Mouse (Mus musculus) limb, embryonic 12.5 days (tissue): ENCODE measurements around the gene Tmprss11f. TPM values are rescaled to one million over a fixed set of nuclear protein-coding genes. Genes with fewer than 3 reads are reported as not detected.
"Not testable (repeated sequence)": the region's sequence is repeated elsewhere in the genome, so short reads cannot be mapped to it uniquely, and the experiment has no call there.

ENCODE experiments used
- ATAC-seq: fragments of 200-750 bp; cut with Nextera tagmentation; 2 replicates; pipeline ENCODE4 v1.8.0; 2017; ENCODE audit warnings: low read depth, moderate TSS enrichment; ENCODE audit not compliant: insufficient number of reproducible peaks, insufficient read depth, low FRiP score, low TSS enrichment
- H3K27ac ChIP-seq: fragments of 300-500 bp; sonication (generic); 2 replicates; pipeline ENCODE4 v1.5.1; 2016; ENCODE audit warnings: mild to moderate bottlenecking, moderate library complexity
- H3K27me3 ChIP-seq: fragments of 300-500 bp; sonication (generic); 2 replicates; pipeline ENCODE4 v1.6.1; 2016; ENCODE audit warnings: mild to moderate bottlenecking, moderate library complexity
- H3K36me3 ChIP-seq: fragments of 300-500 bp; sonication (generic); 2 replicates; pipeline ENCODE4 v1.6.1; 2016; ENCODE audit warnings: mild to moderate bottlenecking, moderate library complexity
- H3K4me1 ChIP-seq: fragments of 300-500 bp; sonication (generic); replicated peaks from 2 replicates; pipeline ENCODE4 v1.6.1; 2016
- H3K4me2 ChIP-seq: fragments of 300-500 bp; sonication (generic); 2 replicates; pipeline ENCODE4 v1.6.1; 2016; ENCODE audit warnings: mild to moderate bottlenecking, moderate library complexity
- H3K4me3 ChIP-seq: fragments of 300-500 bp; sonication (generic); replicated peaks from 2 replicates; pipeline ENCODE4 v1.5.1; 2016; ENCODE audit warnings: mild to moderate bottlenecking
- H3K9ac ChIP-seq: fragments of 300-500 bp; sonication (generic); replicated peaks from 2 replicates; pipeline ENCODE4 v1.6.1; 2016; ENCODE audit warnings: mild to moderate bottlenecking, moderate library complexity
- H3K9me3 ChIP-seq: fragments of 300-500 bp; sonication (generic); 2 replicates; pipeline ENCODE4 v1.6.1; 2016; ENCODE audit warnings: mild to moderate bottlenecking, moderate library complexity
- WGBS: fragments of 180-500 bp; shearing (Covaris S2); methylation state at CpG from one replicate; pipeline ENCODE4 v1.1.7; 2016; 5-methylcytosine and 5-hydroxymethylcytosine counted together
- polyA plus RNA-seq: library from polyadenylated mRNA; unstranded; fragments of >200 nt; fragmentation: Nextera tagmentation; extraction: Ambion mirVana; gene quantifications from 2 replicates; pipeline ENCODE4 v1.2.1, GENCODE M21; 2016

Gene Tmprss11f
- 0.05 TPM in 1 of 2 replicates, not detected in the other for polyA plus RNA-seq

DNA sequence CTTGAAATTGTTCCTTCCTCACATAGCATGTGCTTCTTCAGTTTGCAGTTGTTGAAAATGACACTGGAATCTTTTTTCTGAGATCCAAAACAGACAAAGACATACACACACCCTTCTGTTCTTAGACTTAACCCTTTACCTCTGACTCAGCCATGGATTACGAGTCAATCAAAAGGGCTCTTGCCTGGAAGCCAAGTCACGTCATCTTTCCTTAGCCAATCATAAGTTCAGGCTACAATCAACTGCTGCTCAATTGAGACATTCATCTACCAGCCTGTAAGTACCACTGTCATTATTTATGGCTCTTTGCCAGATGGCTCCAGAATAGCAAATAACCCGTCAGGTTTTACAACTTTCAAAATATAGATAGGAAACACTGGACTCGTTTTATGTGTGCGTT lies at the start of gene Tmprss11f:
Tmprss11f (minus strand) TSS at position 101 of the 400 bp plus-strand sequence.
- Histone ChIP-seq H3K4me3 (no peak within 1 kb of the TSS), H3K36me3 (no peaks in the 10 kb centered on the region), H3K27me3 (no peaks in the 10 kb centered on the region), H3K27ac (no peak within 1 kb of the TSS), H3K4me1 (no peaks in the 10 kb centered on the region), H3K9me3 (no peaks in the 10 kb centered on the region), H3K9ac (no peak within 1 kb of the TSS), H3K4me2 (no peak within 1 kb of the TSS)
- WGBS = 66% methylated on average over 5 of the region's 5 CpGs
- ATAC-seq = no peak

DNA sequence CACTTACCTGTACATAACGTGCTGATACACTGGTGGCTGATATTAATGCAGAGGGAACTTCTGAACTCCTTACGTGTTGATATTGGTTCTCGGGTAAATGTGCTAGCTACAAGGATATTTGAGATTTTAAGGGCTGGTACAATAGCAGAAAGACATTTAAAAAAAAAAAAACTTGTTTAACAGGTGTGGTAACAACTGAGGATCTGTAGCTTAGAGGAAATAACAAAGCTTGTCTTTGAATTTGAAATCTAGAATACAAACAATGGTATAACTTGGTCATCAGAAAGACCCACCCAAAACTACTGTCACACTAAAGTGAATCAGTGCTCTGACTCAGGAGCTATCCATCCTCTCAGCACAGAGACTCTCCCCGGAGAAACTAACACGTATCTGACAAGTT lies 44.0 kb upstream of the Tmprss11f start, which contains the start of gene Tmprss11b:
Tmprss11b (minus strand) TSS at position 101 of the 400 bp plus-strand sequence.
- WGBS = 78% methylated on average over 5 of the region's 5 CpGs
- Histone ChIP-seq H3K4me2 (no peak within 1 kb of the TSS), H3K4me3 (no peak within 1 kb of the TSS), H3K4me1 (no peaks in the 10 kb centered on the region), H3K9me3 (no peaks in the 10 kb centered on the region), H3K27ac (no peak within 1 kb of the TSS), H3K36me3 (no peaks in the 10 kb centered on the region), H3K9ac (no peak within 1 kb of the TSS), H3K27me3 (no peaks in the 10 kb centered on the region)
- ATAC-seq = no peak

DNA sequence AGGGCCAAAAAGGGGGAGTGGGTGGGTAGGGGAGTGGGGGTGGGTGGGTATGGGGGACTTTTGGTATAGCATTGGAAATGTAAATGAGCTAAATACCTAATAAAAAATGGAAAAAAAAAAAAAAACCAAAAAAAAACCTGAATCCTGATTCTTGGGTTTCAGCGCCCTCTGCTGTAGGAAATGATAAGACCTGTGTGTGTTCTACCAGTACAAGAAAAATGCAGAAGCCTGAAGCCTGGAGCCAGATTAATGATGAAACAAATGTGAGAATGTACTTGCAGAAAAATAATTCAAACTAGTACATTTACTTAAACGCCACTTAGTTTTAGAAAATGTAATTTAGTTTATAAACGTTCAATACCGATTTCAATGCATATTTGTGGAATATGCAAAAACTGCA lies 17.0 kb upstream of the Tmprss11f start:
- not testable (repeated sequence) for H3K9me3 ChIP-seq

DNA sequence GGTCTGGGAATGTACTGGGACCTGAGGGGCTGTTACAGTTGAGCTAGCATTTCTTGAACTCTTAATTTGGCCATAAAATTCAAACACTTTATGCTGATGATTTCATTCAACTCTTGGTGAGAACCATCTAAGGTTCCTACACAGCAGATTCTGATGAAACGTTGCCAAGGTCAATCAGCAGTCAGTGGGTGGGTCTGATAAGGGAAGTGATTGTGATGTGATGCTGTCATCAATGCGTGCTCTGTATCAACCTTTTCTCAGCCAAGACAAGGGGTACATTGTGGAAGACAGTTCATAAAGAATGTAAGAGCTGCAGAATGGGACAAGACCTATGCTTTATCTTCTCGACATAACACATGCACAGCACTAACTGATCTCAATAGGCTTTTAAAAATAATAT lies 8.6 kb upstream of the Tmprss11f start:
- no peak overlapping the region for H3K4me3 ChIP-seq
- H3K9ac ChIP-seq = no peak overlapping the region
- no peaks in the 10 kb centered on the region for H3K4me1 ChIP-seq
- no peak for ATAC-seq
- no peaks in the 10 kb centered on the region for H3K36me3 ChIP-seq
- H3K4me2 ChIP-seq = no peak overlapping the region
- no peaks in the 10 kb centered on the region for H3K9me3 ChIP-seq
- no peak overlapping the region for H3K27ac ChIP-seq
- H3K27me3 ChIP-seq = no peaks in the 10 kb centered on the region
- 76% methylated on average over 3 of the region's 3 CpGs for WGBS

More for the DNA sequence above, 17.0 kb upstream of the Tmprss11f start:
- not testable (repeated sequence) for H3K4me1 ChIP-seq, H3K4me3 ChIP-seq, H3K4me2 ChIP-seq, ATAC-seq, H3K27ac ChIP-seq, H3K36me3 ChIP-seq, H3K27me3 ChIP-seq, H3K9ac ChIP-seq
- WGBS = 27% methylated on average over 4 of the region's 4 CpGs

DNA sequence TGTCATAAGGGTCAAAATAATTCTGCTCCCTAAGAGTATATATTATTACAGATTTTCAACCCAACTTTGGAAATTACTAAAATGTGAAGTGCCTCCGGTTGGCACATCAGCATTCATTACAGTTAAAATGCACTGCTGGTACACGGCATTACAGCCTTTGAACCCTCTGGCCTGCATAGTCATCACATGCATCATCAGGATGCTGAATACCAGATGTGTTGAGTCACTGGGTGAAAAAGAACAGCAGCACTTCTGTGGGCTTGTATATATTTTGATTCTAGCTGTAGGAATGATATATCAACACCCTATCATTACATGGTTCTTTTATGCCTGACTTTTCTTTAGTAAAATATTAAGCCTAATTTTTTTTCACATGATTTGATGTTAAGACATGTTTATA lies 1.5 kb downstream of the Tmprss11f start:
- no peaks in the 10 kb centered on the region for H3K27me3 ChIP-seq
- ATAC-seq = no peak
- no peak overlapping the region for H3K4me3 ChIP-seq
- no peak overlapping the region for H3K27ac ChIP-seq
- no peak overlapping the region for H3K4me2 ChIP-seq
- no peak overlapping the region for H3K9ac ChIP-seq
- no peaks in the 10 kb centered on the region for H3K9me3 ChIP-seq
- no peaks in the 10 kb centered on the region for H3K4me1 ChIP-seq
- no peaks in the 10 kb centered on the region for H3K36me3 ChIP-seq
- WGBS = 64% methylated on average over 2 of the region's 2 CpGs

DNA sequence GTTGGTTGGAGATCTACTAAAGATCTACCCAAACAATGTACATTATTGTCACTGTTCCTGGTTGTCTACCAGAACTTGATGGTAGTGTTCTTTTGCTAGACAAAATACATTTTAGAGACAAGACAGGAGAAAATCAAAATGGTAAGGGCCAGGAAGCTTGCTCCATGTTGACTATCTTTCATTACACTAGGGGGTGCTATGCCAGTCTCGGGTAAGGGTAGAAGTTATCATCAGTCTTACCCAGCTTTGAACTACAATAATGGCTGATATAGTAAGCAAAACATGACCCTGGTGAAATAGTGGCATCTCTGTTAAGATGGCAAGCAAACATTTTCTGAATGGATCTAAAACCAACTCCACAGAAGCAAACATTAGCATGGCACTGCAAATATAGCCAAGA lies 10.4 kb downstream of the Tmprss11f start:
- Histone ChIP-seq H3K9ac (no peak overlapping the region), H3K9me3 (no peaks in the 10 kb centered on the region), H3K4me1 (no peaks in the 10 kb centered on the region), H3K4me3 (no peak overlapping the region), H3K36me3 (no peaks in the 10 kb centered on the region), H3K27me3 (no peaks in the 10 kb centered on the region), H3K4me2 (no peak overlapping the region), H3K27ac (no peak overlapping the region)
- 74% methylated on average over 1 of the region's 1 CpGs for WGBS
- no peak for ATAC-seq

DNA sequence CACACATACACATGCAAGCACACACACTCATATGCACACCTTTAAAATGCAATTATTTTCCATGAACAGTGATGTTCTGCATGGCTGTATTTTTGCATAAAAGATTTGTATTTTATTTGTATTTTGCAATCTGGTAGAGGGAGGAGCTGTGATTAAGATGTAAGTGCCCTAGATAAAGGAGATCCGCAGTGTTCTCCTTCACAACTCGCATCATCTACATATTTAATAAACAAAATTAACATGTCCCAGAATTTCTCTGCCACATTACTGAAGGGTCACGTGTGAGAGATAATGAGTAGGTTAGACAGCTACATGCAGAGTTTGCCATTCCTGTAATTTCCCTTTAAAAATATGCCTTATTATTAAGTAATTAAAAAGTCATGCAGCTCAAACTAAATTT lies 46.3 kb downstream of the Tmprss11f start:
- no peak for ATAC-seq

DNA sequence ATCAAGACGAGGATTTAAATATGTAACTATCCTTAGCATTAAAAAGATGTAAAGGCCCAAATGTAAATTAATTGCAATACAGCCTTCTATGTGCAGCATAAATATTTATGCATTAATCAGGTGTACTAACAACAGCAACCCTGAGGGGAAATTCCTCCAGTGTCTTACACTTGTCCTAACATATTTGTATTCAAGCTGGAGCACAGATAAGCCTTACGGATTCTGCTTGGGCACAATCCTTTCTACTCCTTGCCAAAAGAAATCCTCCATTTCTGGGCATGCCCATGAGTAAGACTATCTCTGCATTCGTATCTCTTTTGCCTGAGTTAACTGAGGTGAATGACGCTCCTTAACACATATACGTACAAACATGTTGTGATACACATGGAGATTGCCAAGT lies 49.6 kb downstream of the Tmprss11f start:
- Histone ChIP-seq H3K9me3 (no peaks in the 10 kb centered on the region), H3K4me1 (no peaks in the 10 kb centered on the region), H3K27ac (no peak overlapping the region), H3K4me3 (no peak overlapping the region), H3K9ac (no peak overlapping the region), H3K27me3 (no peaks in the 10 kb centered on the region), H3K36me3 (no peaks in the 10 kb centered on the region), H3K4me2 (no peak overlapping the region)
- 87% methylated on average over 5 of the region's 5 CpGs for WGBS
- ATAC-seq = no peak

More for the DNA sequence above, 46.3 kb downstream of the Tmprss11f start:
- Histone ChIP-seq H3K4me2 (no peak overlapping the region), H3K36me3 (no peaks in the 10 kb centered on the region), H3K27ac (no peak overlapping the region), H3K4me1 (no peaks in the 10 kb centered on the region), H3K4me3 (no peak overlapping the region), H3K27me3 (no peaks in the 10 kb centered on the region), H3K9me3 (no peaks in the 10 kb centered on the region), H3K9ac (no peak overlapping the region)
- WGBS = 87% methylated on average over 3 of the region's 3 CpGs

DNA sequence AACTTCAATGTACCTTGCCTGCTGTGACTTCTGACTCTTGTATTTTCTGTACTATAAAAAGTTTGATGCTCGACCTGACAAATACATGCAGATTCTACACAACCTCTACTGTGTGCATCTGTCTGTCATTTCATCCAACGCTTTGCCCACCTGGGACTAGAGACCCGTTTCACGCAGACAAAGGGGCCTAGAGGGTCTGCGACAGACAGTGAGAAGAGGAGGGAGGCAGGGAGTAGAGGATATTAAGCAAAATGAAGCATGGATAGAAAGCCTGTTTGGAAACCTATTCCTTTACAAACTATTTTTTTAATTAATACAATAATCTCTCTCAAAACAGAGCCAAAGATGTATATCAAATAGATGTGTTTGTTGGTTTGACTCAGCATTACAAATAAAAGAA lies 50.2 kb downstream of the Tmprss11f start:
- no peaks in the 10 kb centered on the region for H3K36me3 ChIP-seq
- H3K9me3 ChIP-seq = no peaks in the 10 kb centered on the region
- no peak overlapping the region for H3K4me3 ChIP-seq
- no peak overlapping the region for H3K27ac ChIP-seq
- no peak overlapping the region for H3K9ac ChIP-seq
- no peaks in the 10 kb centered on the region for H3K27me3 ChIP-seq
- H3K4me2 ChIP-seq = no peak overlapping the region
- no peaks in the 10 kb centered on the region for H3K4me1 ChIP-seq
- 77% methylated on average over 5 of the region's 5 CpGs for WGBS
- ATAC-seq = no peak

DNA sequence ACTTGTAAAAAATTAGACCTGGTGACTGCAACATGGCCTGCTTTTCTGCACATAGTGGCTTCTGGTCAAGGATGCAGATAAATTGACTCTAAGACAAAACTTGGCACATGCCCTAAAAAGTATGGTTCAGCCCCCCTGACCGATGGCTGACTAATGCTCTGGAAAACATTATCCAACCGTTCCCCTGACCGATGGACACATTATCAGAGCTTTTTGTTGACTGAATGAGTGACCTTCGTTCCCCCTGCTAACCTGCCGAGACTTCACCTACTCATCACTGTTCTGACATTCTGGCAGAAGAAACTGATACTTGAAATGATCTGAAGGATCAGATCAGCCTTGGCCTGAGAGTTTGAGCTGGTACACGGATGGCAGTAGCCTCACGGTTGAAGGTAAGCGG lies 53.5 kb downstream of the Tmprss11f start:
- ATAC-seq, H3K36me3 ChIP-seq, H3K4me1 ChIP-seq, H3K9me3 ChIP-seq, H3K27me3 ChIP-seq, H3K4me2 ChIP-seq, H3K27ac ChIP-seq, H3K4me3 ChIP-seq, H3K9ac ChIP-seq: not testable (repeated sequence)
- 93% methylated on average over 8 of the region's 8 CpGs for WGBS

DNA sequence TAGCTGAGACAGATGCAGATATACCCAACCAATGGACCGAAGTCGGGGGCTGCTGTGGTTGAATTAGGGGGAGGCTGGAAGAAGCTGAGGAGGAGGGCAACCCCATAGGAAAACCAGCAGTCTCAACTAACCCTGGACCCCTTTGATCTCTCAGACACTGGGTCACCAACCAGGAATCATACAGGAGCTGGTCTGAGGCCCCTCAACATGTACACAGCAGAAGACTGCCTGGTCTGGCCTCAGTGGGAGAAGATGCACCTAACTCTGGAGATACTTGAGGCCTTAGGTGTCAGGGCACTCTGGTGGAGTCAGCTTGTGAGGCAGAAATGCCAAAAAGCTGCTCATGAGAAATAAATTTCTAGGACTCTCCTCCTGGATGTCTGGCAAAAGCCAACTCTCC lies 85.5 kb downstream of the Tmprss11f start:
- H3K9me3 ChIP-seq = no peaks in the 10 kb centered on the region
- no peak for ATAC-seq
- no peak overlapping the region for H3K4me2 ChIP-seq
- H3K4me1 ChIP-seq = no peaks in the 10 kb centered on the region
- H3K27ac ChIP-seq = no peak overlapping the region
- 80% methylated on average over 2 of the region's 2 CpGs for WGBS
- H3K27me3 ChIP-seq = no peaks in the 10 kb centered on the region
- no peak overlapping the region for H3K4me3 ChIP-seq
- no peak overlapping the region for H3K9ac ChIP-seq
- no peaks in the 10 kb centered on the region for H3K36me3 ChIP-seq

DNA sequence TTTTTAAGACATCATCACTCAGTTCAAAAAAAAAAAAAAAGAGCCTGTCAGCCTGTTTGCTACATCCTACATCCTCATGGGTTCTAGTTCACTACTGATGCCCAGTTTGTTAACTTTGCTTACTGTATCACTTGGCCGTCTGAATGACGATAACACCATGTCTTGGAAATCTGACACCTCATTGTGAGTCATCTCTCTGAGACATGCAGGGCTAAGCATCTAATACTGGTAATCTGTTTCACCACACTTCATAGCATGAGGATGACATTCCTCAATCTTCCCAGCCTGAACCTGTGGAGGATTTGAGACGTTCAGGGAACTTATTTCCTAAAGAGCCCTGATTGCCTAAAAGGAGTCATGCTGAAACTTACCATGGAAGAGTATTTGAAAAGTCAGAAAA lies 91.6 kb downstream of the Tmprss11f start:
- no peaks in the 10 kb centered on the region for H3K36me3 ChIP-seq
- no peak overlapping the region for H3K4me3 ChIP-seq
- no peaks in the 10 kb centered on the region for H3K27me3 ChIP-seq
- no peaks in the 10 kb centered on the region for H3K9me3 ChIP-seq
- no peak for ATAC-seq
- no peak overlapping the region for H3K4me2 ChIP-seq
- no peak overlapping the region for H3K9ac ChIP-seq
- H3K4me1 ChIP-seq = no peaks in the 10 kb centered on the region
- H3K27ac ChIP-seq = no peak overlapping the region
- 79% methylated on average over 3 of the region's 3 CpGs for WGBS
